In genomic region chr4:54986671-54987070, GRCm38 (mm10) we compare ENCODE assay signal across 21 mouse cellular contexts. TPM values are rescaled to one million over a fixed set of nuclear protein-coding genes. Genes with fewer than 3 reads are reported as not detected.
"Had no signal": no experiment of that assay in that cellular context is flagged by ENCODE, and none has a peak within 500 bp of the region (broad histone marks: within the 10 kb centered on the region; RNA-seq: fewer than 3 reads in every experiment).

No protein-coding gene starts in this region.

- DNase-seq: kidney, postnatal 25 days; layer of hippocampus, postnatal 36 days; liver, postnatal 0 days; lung, embryonic 14.5 days; retina, postnatal 1 day; right cerebral cortex, postnatal 25 days; spleen, adult 18-20 months; thymus, postnatal 25 days had no signal

- H3K4me3 ChIP-seq: left cerebral cortex, adult 2 months; limb, embryonic 12.5 days; limb, embryonic 15.5 days; megakaryocyte, embryonic 14.5 days; midbrain, embryonic 10.5 days; midbrain, embryonic 13.5 days; myocyte; neural tube, embryonic 13.5 days; stomach, embryonic 15.5 days had no signal

- H3K27ac ChIP-seq: kidney, postnatal 0 days; left cerebral cortex, adult 2 months; limb, embryonic 12.5 days; limb, embryonic 15.5 days; liver, embryonic 14.5 days; midbrain, embryonic 10.5 days; midbrain, embryonic 13.5 days; neural tube, embryonic 13.5 days; stomach, embryonic 15.5 days had no signal

RNA-seq across cellular contexts. Expression of gene Zfp462, which starts 41.8 kb away (rescaled TPM):
- total RNA-seq: monocyte, adult 5-6 weeks; neutrophil, adult 5-6 weeks had no signal
